Mouse (Mus musculus) urinary bladder, postnatal 36 days (tissue): Measurements from ENCODE around the gene Tm4sf1.

Source experiments
- DNase-seq, 2 experiments: peaks; one replicate each; pipeline ENCODE4 v3.0.0; 2022; ENCODE audit warnings: low spot score in 2 of 2, mixed read lengths in 1 of 2

Gene Tm4sf1

DNA sequence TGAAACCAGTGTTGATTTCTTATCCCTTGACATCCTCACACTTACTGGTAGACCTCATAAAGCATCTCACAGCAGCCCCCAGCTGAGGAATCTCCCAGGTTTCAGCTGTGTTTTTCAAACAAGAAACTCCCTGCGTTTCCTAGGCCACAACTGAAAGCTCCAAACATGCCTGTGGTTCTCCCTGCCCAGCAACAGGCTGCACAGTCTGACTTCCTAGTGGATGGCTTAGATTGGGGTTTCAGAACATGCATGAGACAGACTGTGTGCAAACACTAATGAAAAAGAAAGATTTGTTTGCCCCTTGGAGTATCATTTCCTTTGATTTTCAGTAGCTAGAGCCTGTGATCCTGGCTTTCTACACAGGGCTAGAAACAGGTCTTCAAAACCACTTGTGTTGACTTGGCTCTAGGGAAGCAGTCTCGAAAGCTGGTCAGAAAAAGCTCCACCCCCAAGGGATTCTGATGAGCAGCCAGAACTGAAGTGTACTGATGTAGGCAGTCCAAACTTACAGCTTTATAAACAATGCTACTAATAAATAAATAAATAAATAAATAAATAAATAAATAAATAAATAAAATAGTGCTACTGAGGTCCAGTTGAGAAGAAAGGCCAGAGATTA is at the start of gene Tm4sf1:
Tm4sf1 (minus strand) TSS at position 68 of the 619 bp plus-strand sequence.
- DNase-seq, result no peak

DNA sequence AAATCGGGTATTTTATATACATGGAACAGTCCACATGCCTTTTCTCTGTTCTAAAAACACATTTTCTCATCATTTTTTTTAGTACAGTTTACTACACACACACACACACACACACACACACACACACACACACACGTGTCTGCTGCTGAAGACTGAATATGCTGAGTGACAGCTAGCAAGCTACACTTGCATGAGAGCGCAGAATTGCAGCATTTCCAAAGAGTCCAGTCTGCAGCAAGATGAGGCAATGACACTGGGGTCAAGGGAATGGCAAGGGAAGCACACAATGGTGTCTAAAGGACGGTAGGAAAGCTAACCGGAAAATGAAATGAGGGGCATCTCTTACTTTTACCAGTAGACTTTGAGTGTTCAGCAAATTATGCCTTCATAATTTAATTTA is 43.0 kb upstream of the Tm4sf1 start:
- no peak for DNase-seq

DNA sequence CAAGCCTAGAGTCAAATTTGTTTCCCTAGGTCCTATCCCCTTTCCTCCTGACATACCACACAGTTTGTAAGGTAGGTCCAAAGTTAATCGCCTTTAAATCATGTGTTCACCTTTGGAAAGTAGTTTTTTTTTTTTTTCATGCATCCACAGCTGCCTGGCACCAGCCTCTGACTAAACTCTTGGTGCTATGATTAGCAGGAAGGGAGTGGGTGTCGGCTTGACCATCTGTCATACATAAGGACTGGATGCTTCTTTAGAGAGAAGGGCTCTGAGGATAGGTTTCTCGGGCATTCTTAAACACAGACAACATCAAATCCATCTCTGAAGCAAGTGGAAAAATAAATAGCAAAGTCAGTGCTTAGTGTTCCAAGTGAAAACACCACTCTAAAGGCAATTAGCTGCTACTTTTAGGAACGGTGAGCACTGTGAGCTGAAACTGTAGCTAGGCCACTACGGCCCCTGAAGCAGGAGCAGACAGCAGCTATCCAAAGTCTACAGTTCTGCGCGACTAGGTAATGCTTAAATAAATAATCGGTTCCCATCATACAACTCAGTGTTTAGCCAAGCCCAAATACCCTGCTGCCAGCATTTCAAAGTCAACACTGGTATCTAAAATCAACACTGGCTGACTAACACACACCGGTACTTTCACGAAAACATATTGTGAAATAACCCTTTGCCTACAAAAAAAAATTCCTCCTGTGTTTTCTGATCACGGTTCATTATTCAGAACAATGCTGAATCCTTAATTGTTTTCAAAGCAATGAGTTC is 42.2 kb upstream of the Tm4sf1 start:
- peak in 1 of 2 experiments; percentile 5 for DNase-seq

DNA sequence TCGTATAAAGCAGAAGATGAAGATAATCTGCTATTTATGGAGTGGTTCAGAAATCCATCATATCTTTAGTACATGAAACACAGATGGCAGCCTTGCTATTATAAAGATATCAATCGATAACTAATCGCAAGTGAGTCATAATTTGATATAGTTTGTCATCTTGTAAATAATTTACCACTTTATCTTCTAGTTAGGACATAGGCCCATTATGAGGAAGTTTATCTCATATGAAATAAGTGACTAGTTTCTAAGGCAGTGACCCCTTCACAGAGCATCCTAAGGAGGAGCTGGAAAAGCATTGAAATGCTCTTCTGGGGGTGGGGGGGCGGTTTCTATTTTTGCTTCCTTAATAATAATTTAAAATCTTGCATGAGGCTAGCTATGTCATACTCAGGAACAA is 41.2 kb upstream of the Tm4sf1 start:
- no peak for DNase-seq

DNA sequence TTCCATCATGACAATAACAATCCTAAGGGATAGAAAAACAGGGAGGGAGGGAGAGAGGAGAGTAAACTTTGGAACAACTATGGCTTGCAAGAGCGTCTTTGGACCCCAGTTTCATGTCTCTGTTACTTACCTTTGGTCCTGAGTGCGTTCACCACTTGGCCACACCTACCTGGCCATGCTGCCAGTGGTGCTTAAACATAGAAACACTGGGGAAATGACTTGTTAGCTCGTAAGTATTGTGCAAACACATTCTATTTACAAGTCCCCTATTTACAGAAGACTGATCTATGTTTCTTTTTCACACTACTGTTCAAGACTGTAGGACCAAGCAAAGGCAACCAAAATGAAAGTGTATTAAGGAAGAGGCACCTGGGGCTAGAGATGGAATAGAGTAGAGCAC is 39.5 kb upstream of the Tm4sf1 start:
- no peak for DNase-seq

DNA sequence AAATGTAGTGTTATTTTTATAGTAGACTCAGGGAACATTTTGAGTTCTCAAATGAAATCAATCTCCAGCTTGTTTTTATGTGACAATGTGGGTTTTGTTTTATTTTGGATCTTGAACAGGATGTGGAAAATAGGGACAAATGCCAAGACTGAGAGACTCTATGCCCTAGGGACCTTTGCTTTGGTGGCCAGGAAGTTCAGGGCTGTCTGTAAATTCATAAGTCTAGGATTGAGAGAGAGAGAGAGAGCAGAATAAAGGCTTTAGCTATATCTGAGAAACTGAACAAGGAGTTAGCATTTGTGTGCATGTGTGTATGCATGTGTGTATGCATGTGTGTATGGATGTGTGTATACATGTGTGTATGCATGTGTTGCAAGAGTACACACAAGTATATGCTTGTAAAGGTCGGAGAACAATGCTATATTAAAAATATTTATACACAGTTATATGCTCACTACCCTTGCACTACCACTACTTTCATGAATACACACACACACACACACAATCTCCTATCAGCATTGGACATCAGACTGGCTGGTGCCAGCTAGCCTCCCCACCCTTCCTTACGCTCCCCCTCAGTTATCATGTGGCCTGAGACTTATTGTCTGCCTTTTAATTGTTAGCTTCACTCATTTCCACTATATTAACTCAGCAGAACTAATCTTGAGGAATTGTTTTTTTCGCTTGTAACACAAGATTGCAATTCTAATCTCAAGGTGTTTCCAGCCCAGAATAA is 33.5 kb upstream of the Tm4sf1 start:
- no peak for DNase-seq

DNA sequence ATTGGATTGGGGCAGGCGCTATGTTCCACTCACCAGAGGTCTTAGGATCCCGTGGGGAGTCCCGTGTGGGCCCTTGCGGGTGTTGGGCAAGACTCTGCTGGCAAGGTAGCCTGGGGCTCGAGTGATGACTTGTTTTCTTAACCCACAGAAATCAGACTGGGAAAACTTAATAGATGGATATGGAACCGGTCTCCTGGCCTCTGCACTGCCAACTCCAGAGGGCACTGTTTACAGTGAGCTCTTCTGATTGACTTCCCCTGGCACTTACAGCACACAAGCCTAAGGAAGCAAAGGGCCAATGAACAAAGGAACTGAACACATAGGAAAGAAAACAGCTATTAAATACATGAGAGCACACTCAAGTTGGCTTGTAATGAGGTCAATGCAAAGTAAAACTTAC is 26.2 kb upstream of the Tm4sf1 start:
- DNase-seq, result no peak

DNA sequence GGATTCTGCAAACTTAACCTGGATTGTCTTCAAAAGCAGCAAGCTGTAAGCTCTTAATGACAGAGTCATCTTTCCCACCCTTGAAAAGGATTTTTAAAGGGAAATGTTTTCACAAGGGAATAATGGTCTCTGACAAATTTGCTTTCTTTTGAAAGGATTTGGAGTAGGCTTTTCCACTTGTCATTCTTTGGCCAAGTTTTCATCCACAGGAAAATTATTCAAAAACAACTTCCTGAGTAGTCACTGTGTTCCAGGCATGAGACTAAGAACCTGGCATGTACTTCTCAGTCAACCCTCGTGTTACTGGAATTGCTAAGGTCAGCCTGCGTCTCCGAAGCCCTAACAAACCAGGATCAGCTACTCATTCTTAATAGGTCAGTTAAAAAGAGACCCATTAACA is 5.3 kb upstream of the Tm4sf1 start:
- no peak for DNase-seq

DNA sequence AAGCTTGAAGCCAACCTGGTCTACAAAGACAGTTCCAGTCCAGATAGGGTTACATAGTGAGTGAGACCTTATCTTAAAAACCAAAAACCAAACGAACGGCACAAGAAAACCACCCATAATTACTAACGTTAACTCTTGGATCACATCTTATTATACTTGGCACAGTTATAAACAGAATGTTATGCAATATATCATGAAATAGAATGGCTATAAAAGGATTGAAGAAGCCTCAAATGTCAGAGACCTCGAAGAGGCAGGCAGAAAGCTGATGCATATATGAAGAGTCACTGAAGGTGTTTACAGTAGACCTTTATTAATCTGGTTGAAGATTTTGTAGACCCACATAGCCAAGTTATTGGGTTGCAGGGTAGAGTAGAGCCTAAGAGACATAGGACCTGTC is 3.8 kb upstream of the Tm4sf1 start:
- DNase-seq, result no peak

DNA sequence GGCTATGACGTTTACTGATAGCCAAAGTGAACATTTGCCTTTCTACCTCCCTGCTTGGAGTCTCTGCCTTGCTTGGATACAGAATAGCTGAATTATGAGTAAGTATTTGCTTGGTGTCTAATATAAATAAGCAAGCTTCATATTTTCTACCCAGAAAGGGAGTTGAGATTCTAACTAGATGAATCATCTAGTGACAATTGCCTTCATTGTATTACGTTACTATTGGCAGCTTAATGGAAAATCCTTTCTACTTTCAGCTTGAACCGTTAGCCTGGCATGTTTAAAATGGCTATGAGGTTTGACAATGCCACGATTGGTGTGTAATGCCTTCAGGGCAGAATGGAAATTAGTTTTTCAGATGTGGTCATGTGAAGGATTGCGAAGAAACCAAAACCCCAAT is 2.7 kb upstream of the Tm4sf1 start:
- DNase-seq, result no peak

DNA sequence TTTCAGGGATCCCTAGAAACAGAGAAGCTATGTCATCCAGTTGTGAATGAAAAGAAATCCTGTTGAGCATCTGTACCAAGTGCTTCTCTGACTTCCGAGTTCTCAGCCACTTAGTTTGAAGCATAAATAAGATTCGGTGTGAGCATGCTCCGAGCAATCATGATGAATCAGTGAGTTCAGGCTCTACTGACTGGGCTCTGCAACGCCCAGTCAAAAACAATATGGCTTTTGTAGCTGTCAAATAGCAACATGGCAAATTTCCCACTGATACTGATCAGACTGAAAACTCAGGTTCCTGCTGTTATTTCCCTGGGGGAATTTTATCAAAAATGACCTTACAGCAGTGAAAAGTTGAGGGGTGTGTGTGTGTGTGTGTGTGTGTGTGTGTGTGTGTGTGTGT is 2.3 kb upstream of the Tm4sf1 start:
- no peak for DNase-seq

DNA sequence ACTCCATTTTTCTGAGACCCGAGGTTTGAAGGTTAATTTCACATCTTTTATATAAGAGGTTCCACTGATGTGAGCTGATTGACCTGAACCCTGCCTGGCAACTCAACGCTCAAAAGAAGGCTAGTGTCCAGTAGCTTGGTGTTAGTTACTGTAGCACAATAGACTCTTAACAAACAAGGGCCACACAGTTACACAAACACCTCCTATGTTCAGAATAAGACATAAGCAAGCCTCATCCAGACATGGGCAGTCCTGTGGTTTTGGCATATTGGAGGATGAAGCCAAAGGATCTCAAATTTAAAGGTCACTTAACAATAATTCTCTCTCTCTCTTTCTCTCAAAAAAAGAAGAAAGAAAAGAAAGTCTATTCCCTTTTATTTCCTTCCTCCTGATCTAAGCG is 1.7 kb upstream of the Tm4sf1 start:
- no peak for DNase-seq

DNA sequence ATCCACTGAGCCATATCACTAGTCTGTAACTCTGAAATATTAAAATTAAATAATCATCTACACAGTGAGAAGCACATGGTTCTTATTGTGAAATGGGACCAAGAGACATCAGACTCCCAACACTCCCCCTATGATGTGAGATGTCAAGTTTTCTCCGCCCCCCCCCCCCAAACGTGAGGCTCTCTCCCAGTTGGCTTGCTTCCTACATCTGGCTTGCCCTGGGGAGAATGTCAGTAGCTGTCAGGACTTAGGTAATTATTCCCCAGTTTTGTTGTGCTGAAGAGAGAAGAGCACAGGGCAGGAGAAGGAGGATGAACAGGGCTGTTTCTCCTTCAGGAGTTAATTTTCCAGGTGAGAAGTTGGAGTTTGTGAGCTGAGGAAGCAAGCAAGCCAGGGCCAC is 1.1 kb upstream of the Tm4sf1 start:
- DNase-seq, result no peak

DNA sequence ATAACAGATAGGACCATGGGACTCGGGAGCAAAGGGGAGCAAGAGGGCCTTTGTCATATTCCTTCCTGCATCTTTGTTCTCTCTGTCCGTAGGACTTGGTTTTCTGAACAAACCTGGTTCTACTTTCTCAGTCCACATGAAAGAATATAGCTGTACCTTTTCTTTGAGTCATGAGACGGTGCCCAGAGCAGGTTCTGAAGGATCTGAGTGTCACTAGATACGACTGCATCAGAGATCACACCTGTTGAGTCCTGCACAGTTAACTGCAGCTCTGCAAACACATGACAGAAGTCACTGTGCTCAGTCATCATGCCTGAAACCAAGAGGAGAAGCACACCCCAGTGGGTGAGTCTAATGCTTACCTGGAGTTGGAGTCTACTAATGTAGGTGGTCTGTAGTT is 422 bp downstream of the Tm4sf1 start:
- no peak for DNase-seq

DNA sequence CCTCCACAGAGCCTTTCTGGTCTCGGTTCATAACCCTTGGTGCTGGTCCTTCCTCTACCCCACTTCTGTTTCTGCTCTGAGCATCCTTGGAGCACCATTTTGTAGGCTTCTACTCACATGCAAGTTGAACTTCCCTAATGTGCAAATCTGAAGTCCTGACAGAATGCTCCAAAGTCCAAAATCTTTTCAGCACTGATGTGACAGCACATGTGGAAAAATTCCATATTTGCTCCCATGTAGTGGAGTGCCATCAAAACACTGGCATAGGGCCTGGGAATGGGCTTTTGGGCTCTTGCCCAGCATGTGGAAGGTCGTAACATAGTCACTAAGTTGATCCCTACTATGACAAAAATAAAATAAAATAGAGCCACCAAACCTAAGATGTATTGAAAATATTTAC is 3.8 kb downstream of the Tm4sf1 start:
- no peak for DNase-seq

DNA sequence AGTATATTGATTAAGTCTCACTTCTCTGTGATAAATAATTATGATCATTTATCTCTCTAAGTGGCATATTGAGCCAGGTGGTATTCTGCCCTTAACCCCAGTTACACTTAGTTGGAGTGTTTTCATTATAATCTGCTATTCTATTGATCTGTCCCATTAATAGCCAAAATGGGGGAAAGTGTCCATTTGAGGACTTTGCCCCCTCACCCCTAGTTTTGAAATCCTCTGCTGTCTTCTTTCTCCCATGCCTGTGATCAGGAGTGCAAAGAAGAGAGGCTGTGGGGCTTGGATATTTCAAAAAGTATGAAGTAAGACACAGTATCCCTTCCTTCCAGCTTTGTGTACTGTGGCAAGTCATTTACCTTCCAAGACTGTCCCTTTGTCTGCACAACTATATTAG is 5.2 kb downstream of the Tm4sf1 start:
- DNase-seq, result no peak

DNA sequence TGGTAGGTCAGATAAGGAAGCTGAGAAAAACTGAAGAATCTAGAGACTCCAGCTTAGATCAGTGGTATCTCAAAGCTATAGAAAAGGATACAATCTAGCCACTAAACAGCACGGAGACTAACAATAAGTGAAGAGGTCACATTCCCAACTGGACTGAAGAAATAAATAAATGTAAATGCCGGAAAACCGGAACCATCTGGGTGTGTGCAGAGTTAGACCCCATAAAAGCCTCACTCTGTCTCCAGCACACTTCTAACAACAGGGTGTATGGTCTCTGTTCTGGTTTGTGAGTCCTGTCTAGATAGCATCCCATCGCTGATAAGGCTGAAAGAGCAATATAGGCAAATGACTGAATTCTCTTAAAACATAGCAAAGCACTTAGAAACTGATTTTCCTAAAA is 6.2 kb downstream of the Tm4sf1 start:
- DNase-seq, result no peak

DNA sequence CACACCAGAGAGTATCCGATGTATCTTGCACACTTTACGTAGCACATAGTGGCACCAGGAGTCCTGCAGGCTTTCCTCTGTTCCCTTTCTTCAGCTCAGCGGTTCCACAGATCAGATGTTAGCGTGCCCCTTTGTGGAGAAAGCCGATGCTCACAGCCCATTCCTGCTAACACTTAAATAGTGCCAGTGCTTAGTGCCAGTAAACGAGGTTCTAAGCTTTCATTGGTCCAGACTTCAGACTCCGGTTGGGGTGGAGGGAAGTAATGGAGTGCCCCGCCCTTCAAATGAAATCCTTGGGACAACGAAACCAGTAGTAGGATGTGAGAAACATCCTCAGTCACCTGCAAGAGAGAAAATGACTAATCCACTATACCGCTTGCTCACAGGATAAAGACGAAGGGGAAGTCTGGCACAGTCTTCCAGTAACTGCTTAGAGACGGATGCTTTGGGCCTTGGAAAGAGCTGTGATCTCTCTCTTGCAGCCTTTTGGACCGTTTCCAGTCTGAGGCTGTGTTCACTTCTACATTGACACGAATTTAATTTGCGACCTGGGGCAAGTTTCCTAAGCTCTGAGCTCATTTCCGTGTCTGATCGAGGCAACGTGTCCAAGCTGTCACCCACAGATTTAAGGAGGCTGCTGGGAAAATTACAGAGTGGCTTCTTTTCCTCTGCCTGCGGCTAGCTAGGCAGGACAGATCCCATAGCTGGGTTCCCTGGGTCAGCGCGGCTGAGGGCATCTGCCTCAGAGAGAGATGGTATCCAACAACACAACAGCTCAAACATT is 6.9 kb downstream of the Tm4sf1 start:
- DNase-seq, result peak; percentile 16 to 28

DNA sequence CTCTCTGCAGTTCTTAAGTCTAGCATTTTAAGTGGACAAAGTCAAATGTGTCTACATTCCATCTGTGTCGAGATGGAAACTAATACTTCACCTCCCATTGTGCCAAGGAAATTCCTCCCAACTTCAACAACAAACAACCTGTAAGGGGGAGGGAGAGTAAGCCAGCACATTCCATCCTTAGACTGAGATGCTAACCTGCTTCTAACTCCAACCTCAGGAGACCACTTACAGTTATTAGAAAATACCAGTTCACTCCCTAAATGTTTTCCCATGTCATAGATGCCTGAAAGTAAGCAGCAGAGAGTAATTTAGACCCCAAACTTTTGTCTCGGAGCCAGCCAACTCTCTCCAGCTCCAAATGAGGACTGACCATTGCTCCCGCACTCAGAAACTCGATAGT is 7.9 kb downstream of the Tm4sf1 start:
- DNase-seq, result no peak

DNA sequence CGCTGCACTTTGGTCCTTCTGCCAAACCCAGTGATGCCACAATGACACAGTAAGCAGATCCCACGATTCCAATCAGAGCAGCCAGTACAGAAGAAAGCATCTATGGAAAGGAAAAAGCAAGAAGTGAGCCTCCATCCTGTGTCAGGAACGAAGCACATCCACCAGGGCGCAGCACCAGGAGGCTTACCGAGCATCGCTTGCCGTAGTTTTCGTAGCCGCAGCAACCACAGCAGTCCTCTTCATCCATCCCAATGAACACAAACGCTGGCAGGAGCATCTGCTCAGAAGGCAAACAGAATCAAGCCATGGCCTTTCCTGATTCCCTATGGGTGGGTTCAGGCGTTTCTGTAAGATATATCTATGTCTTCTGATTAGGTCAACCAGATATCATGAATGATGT is 9.0 kb downstream of the Tm4sf1 start:
- DNase-seq, result no peak

DNA sequence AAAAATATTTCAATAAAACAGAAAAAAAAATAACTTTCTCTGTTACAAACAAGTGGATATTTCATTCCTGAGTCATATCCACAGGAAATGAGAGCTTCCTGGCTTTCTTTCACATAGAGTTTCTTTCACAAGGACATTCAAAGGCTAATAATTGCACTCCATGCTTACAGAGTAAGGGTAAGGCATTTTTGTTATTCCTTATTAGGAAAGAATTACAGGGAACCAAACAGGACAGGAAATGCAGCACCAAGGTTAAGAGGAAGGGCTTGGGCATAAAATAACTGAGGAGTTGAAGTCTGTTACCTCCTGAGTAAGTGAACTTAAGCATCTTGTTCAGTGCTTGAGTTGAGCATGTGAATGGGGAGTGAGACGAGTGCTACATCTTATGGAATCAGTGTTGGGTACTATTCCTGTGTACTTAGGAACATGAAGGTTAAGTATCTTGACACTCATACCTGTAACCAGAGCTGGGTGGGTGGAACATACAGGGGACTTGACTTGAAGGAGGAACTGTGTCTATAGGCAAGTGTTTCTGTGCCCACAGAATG is 12.8 kb downstream of the Tm4sf1 start:
- DNase-seq, result no peak
